12 mouse cellular contexts compared by ENCODE assay signal in genomic region chr2:179722776-179723386, GRCm38 (mm10).
DNase-seq lines count a peak whose midpoint lies in the region; ATAC-seq and TF ChIP-seq lines count a peak whose summit lies in the region.
"Had no signal": no experiment of that assay in that cellular context is flagged by ENCODE, and none has a peak within 500 bp of the region (broad histone marks: within the 10 kb centered on the region; RNA-seq: fewer than 3 reads in every experiment).

No protein-coding gene starts in this region.

- WGBS in forebrain, embryonic 15.5 days = 71% methylated on average over 4 of the region's 4 CpGs
- WGBS in forebrain, embryonic 11.5 days = 73% methylated on average over 4 of the region's 4 CpGs
- 44% methylated on average over 4 of the region's 4 CpGs for WGBS in liver, embryonic 14.5 days (ENCODE audit: insufficient replicate concordance)
- WGBS in liver, embryonic 11.5 days = 59% methylated on average over 4 of the region's 4 CpGs
- 82% methylated on average over 4 of the region's 4 CpGs for WGBS in midbrain, postnatal 0 days
- 39% methylated on average over 4 of the region's 4 CpGs for WGBS in heart, embryonic 12.5 days

- no peak for TF ChIP-seq EP300 in liver, embryonic 14.5 days (IDR thresholded peaks at IDR 0.05; ENCODE audit: low read depth)

- ATAC-seq in forebrain, embryonic 15.5 days (replicated peaks) = peak; percentile 51; the same call in 1 of the 2 replicates
- ATAC-seq in forebrain, embryonic 11.5 days (replicated peaks; ENCODE audit: low FRiP score) = no peak
- no peak for ATAC-seq in liver, embryonic 14.5 days (ENCODE audit: insufficient read depth)
- no peak for ATAC-seq in liver, embryonic 11.5 days (replicated peaks; ENCODE audit: low FRiP score)
- ATAC-seq in midbrain, postnatal 0 days (ENCODE audit: low FRiP score) = no peak
- ATAC-seq in heart, embryonic 12.5 days (ENCODE audit: insufficient number of reproducible peaks, low FRiP score) = no peak
- ATAC-seq: inflammation-experienced regulatory T-cells, adult 6 months had no signal

- H3K4me2 ChIP-seq in forebrain, embryonic 15.5 days (replicated peaks) = no peak overlapping the region
- no peak overlapping the region for H3K4me2 ChIP-seq in forebrain, embryonic 11.5 days (ENCODE audit: low read depth, low read length, severe bottlenecking)
- H3K4me2 ChIP-seq in liver, embryonic 14.5 days (ENCODE audit: low read depth) = no peak overlapping the region
- no peak overlapping the region for H3K4me2 ChIP-seq in liver, embryonic 11.5 days
- H3K4me2 ChIP-seq in midbrain, postnatal 0 days (ENCODE audit: low read depth, low read length, poor library complexity, severe bottlenecking) = no peak overlapping the region
- no peak overlapping the region for H3K4me2 ChIP-seq in heart, embryonic 12.5 days
- H3K4me2 ChIP-seq: stomach, embryonic 15.5 days had no signal

- no peak overlapping the region for H3K9ac ChIP-seq in forebrain, embryonic 15.5 days (replicated peaks)
- no peak overlapping the region for H3K9ac ChIP-seq in forebrain, embryonic 11.5 days (ENCODE audit: low read length)
- H3K9ac ChIP-seq in liver, embryonic 14.5 days (replicated peaks) = no peak overlapping the region
- H3K9ac ChIP-seq in liver, embryonic 11.5 days (ENCODE audit: low read depth, low read length) = no peak overlapping the region
- H3K9ac ChIP-seq in midbrain, postnatal 0 days (replicated peaks; ENCODE audit: low read length, poor library complexity, severe bottlenecking) = no peak overlapping the region
- no peak overlapping the region for H3K9ac ChIP-seq in heart, embryonic 12.5 days
- H3K9ac ChIP-seq: stomach, embryonic 15.5 days had no signal

- 0 out of 2 replicates have a peak, but pooled peaks have one; percentile 15 for TF ChIP-seq CTCF in liver, embryonic 14.5 days (IDR thresholded peaks at IDR 0.05; ENCODE audit: low read depth)
- TF ChIP-seq CTCF in midbrain, postnatal 0 days (IDR thresholded peaks at IDR 0.05) = peak; percentile 80

- H3K27ac ChIP-seq in forebrain, embryonic 15.5 days (replicated peaks) = no peak overlapping the region
- H3K27ac ChIP-seq in forebrain, embryonic 11.5 days (ENCODE audit: low read depth, low read length) = no peak overlapping the region
- no peak overlapping the region for H3K27ac ChIP-seq in liver, embryonic 14.5 days
- no peak overlapping the region for H3K27ac ChIP-seq in liver, embryonic 11.5 days (ENCODE audit: low read depth, low read length)
- no peak overlapping the region for H3K27ac ChIP-seq in midbrain, postnatal 0 days (ENCODE audit: low read depth, low read length)
- no peak overlapping the region for H3K27ac ChIP-seq in heart, embryonic 12.5 days (ENCODE audit: poor library complexity, severe bottlenecking)
- H3K27ac ChIP-seq: macrophage; stomach, embryonic 15.5 days had no signal

- peaks cover 14% of the 10 kb centered on the region for H3K4me1 ChIP-seq in forebrain, embryonic 15.5 days
- no peaks in the 10 kb centered on the region; the same call in 1 of the 2 replicates for H3K4me1 ChIP-seq in forebrain, embryonic 11.5 days (replicated peaks; ENCODE audit: control insufficient read depth, insufficient read depth, low read length)
- no peaks in the 10 kb centered on the region for H3K4me1 ChIP-seq in liver, embryonic 14.5 days (replicated peaks; ENCODE audit: control insufficient read depth in 2 of 2, insufficient read depth in 2 of 2, low read length in 1 of 2)
- H3K4me1 ChIP-seq in liver, embryonic 11.5 days (replicated peaks; ENCODE audit: control insufficient read depth, insufficient read depth, low read length) = no peaks in the 10 kb centered on the region
- no peaks in the 10 kb centered on the region for H3K4me1 ChIP-seq in midbrain, postnatal 0 days (ENCODE audit: insufficient read depth, low read length)
- H3K4me1 ChIP-seq in heart, embryonic 12.5 days (replicated peaks) = peaks cover 9% of the 10 kb centered on the region; the same call in 1 of the 2 replicates

- no peaks in the 10 kb centered on the region for H3K9me3 ChIP-seq in forebrain, embryonic 15.5 days
- no peaks in the 10 kb centered on the region for H3K9me3 ChIP-seq in forebrain, embryonic 11.5 days (ENCODE audit: control insufficient read depth, low read length)
- no peaks in the 10 kb centered on the region for H3K9me3 ChIP-seq in liver, embryonic 14.5 days (ENCODE audit: control insufficient read depth, low read length)
- no peaks in the 10 kb centered on the region for H3K9me3 ChIP-seq in liver, embryonic 11.5 days (ENCODE audit: control insufficient read depth, low read length)
- no peaks in the 10 kb centered on the region for H3K9me3 ChIP-seq in midbrain, postnatal 0 days (ENCODE audit: low read length)
- H3K9me3 ChIP-seq in heart, embryonic 12.5 days (replicated peaks) = no peaks in the 10 kb centered on the region
- H3K9me3 ChIP-seq: stomach, embryonic 15.5 days had no signal

- H3K4me3 ChIP-seq in forebrain, embryonic 15.5 days = no peak overlapping the region
- H3K4me3 ChIP-seq in forebrain, embryonic 11.5 days (ENCODE audit: low read depth, low read length) = no peak overlapping the region
- H3K4me3 ChIP-seq in liver, embryonic 14.5 days (ENCODE audit: insufficient read depth in 1 of 2, low read depth in 2 of 2, low read length in 2 of 2) = no peak overlapping the region
- no peak overlapping the region for H3K4me3 ChIP-seq in liver, embryonic 11.5 days (ENCODE audit: low read depth, low read length)
- H3K4me3 ChIP-seq in midbrain, postnatal 0 days (ENCODE audit: low read depth, low read length) = no peak overlapping the region
- H3K4me3 ChIP-seq in heart, embryonic 12.5 days = no peak overlapping the region
- H3K4me3 ChIP-seq: stomach, embryonic 15.5 days had no signal

- no peaks in the 10 kb centered on the region for H3K36me3 ChIP-seq in forebrain, embryonic 15.5 days
- H3K36me3 ChIP-seq in forebrain, embryonic 11.5 days (ENCODE audit: control insufficient read depth, insufficient read depth, low read length) = no peaks in the 10 kb centered on the region
- H3K36me3 ChIP-seq in liver, embryonic 14.5 days (replicated peaks; ENCODE audit: control insufficient read depth, insufficient read depth, low read depth) = no peaks in the 10 kb centered on the region
- no peaks in the 10 kb centered on the region for H3K36me3 ChIP-seq in liver, embryonic 11.5 days (ENCODE audit: control insufficient read depth, insufficient read depth, low read length)
- no peaks in the 10 kb centered on the region for H3K36me3 ChIP-seq in midbrain, postnatal 0 days (ENCODE audit: insufficient read depth, low read length)
- H3K36me3 ChIP-seq in heart, embryonic 12.5 days = no peaks in the 10 kb centered on the region
- H3K36me3 ChIP-seq: stomach, embryonic 15.5 days had no signal

- H3K27me3 ChIP-seq in forebrain, embryonic 15.5 days = no peaks in the 10 kb centered on the region
- H3K27me3 ChIP-seq in forebrain, embryonic 11.5 days (ENCODE audit: control insufficient read depth, insufficient read depth, low read length) = no peaks in the 10 kb centered on the region
- H3K27me3 ChIP-seq in liver, embryonic 14.5 days (ENCODE audit: control insufficient read depth, insufficient read depth, low read length) = no peaks in the 10 kb centered on the region
- no peaks in the 10 kb centered on the region for H3K27me3 ChIP-seq in liver, embryonic 11.5 days (replicated peaks; ENCODE audit: control insufficient read depth, insufficient read depth, low read length)
- H3K27me3 ChIP-seq in midbrain, postnatal 0 days (ENCODE audit: insufficient read depth, low read length) = peaks cover 4% of the 10 kb centered on the region; the same call in 1 of the 2 replicates
- no peaks in the 10 kb centered on the region for H3K27me3 ChIP-seq in heart, embryonic 12.5 days (replicated peaks)
- H3K27me3 ChIP-seq: stomach, embryonic 15.5 days had no signal

- DNase-seq in forebrain, embryonic 11.5 days (ENCODE audit: low spot score) = no peak
- DNase-seq in liver, embryonic 14.5 days (ENCODE audit: low read depth in 3 of 3, low spot score in 3 of 3) = no peak
- no peak for DNase-seq in liver, embryonic 11.5 days (ENCODE audit: low spot score)
- peak; percentile 18 for DNase-seq in MN1 (ENCODE audit: low spot score)
- peak; percentile 40 for DNase-seq in midbrain, postnatal 0 days (ENCODE audit: low spot score)
- no peak for DNase-seq in right cerebral cortex, adult 2 months (ENCODE audit: low spot score in 2 of 2)
- DNase-seq: cerebellum, adult 18-20 months had no signal

Comparison
In these comparisons a context has a peak if more than half of its experiments do, and no peak if none do; other contexts are left out.
1. DNase-seq: peak in MN1 (single experiment) and midbrain, postnatal 0 days (single experiment); none in forebrain, embryonic 11.5 days (single experiment), liver, embryonic 14.5 days (0 of 3), liver, embryonic 11.5 days (single experiment) and right cerebral cortex, adult 2 months (0 of 2).